ENCODE assay signal across 47 mouse cellular contexts in genomic region chr13:23906906-23907305, GRCm38 (mm10). TPM values are rescaled to one million over a fixed set of nuclear protein-coding genes. Genes with fewer than 3 reads are reported as not detected.
"Had no signal": no experiment of that assay in that cellular context is flagged by ENCODE, and none has a peak within 500 bp of the region (broad histone marks: within the 10 kb centered on the region; RNA-seq: fewer than 3 reads in every experiment).

No protein-coding gene starts in this region.

- H3K27ac ChIP-seq: limb, embryonic 10.5 days; limb, embryonic 12.5 days; limb, embryonic 13.5 days; limb, embryonic 15.5 days; liver, embryonic 12.5 days; liver, embryonic 13.5 days; liver, embryonic 14.5 days; liver, embryonic 15.5 days; lung, embryonic 15.5 days; macrophage; midbrain, embryonic 10.5 days; midbrain, embryonic 12.5 days; midbrain, embryonic 13.5 days; midbrain, embryonic 15.5 days; neural tube, embryonic 12.5 days had no signal

- H3K4me2 ChIP-seq: limb, embryonic 12.5 days; limb, embryonic 13.5 days; limb, embryonic 15.5 days; liver, embryonic 11.5 days; liver, embryonic 12.5 days; liver, embryonic 13.5 days; liver, embryonic 15.5 days; lung, embryonic 14.5 days; lung, embryonic 15.5 days; midbrain, embryonic 11.5 days; midbrain, embryonic 12.5 days; midbrain, embryonic 13.5 days; midbrain, embryonic 15.5 days; neural tube, embryonic 12.5 days had no signal

- H3K36me3 ChIP-seq: limb, embryonic 10.5 days; limb, embryonic 12.5 days; limb, embryonic 13.5 days; limb, embryonic 15.5 days; liver, embryonic 12.5 days; liver, embryonic 13.5 days; liver, embryonic 15.5 days; lung, embryonic 15.5 days; midbrain, embryonic 10.5 days; midbrain, embryonic 12.5 days; midbrain, embryonic 13.5 days; midbrain, embryonic 15.5 days; neural tube, embryonic 12.5 days had no signal

- H3K4me1 ChIP-seq: limb, embryonic 10.5 days; limb, embryonic 12.5 days; limb, embryonic 13.5 days; limb, embryonic 15.5 days; liver, embryonic 15.5 days; lung, embryonic 15.5 days; midbrain, embryonic 10.5 days; midbrain, embryonic 12.5 days; midbrain, embryonic 13.5 days; midbrain, embryonic 15.5 days; neural tube, embryonic 12.5 days had no signal

- H3K9ac ChIP-seq: limb, embryonic 12.5 days; limb, embryonic 13.5 days; limb, embryonic 15.5 days; liver, embryonic 12.5 days; liver, embryonic 13.5 days; liver, embryonic 14.5 days; liver, embryonic 15.5 days; liver, postnatal 0 days; lung, embryonic 14.5 days; lung, embryonic 15.5 days; midbrain, embryonic 12.5 days; midbrain, embryonic 13.5 days; midbrain, embryonic 15.5 days; neural tube, embryonic 12.5 days had no signal

- H3K4me3 ChIP-seq: limb, embryonic 10.5 days; limb, embryonic 12.5 days; limb, embryonic 13.5 days; limb, embryonic 15.5 days; liver, embryonic 12.5 days; liver, embryonic 13.5 days; liver, embryonic 15.5 days; lung, embryonic 15.5 days; megakaryocyte, embryonic 14.5 days; midbrain, embryonic 10.5 days; midbrain, embryonic 12.5 days; midbrain, embryonic 13.5 days; midbrain, embryonic 15.5 days; myocyte; neural tube, embryonic 12.5 days had no signal

- H3K9me3 ChIP-seq: limb, embryonic 10.5 days; limb, embryonic 12.5 days; limb, embryonic 13.5 days; limb, embryonic 15.5 days; liver, embryonic 12.5 days; liver, embryonic 13.5 days; liver, embryonic 15.5 days; lung, embryonic 15.5 days; megakaryocyte, embryonic 14.5 days; midbrain, embryonic 10.5 days; midbrain, embryonic 12.5 days; midbrain, embryonic 13.5 days; midbrain, embryonic 15.5 days; neural tube, embryonic 12.5 days had no signal

- DNase-seq: left cerebral cortex, postnatal 4 days; liver; liver, embryonic 13.5 days; liver, postnatal 0 days; lung, adult 18-20 months; lung, adult 2 months; lung, embryonic 14.5 days; lung, postnatal 10 days; lung, postnatal 14 days; lung, postnatal 36 days; lung, postnatal 4 days; midbrain, embryonic 14.5 days had no signal

- H3K27me3 ChIP-seq: limb, embryonic 12.5 days; limb, embryonic 13.5 days; limb, embryonic 15.5 days; liver, embryonic 12.5 days; liver, embryonic 13.5 days; liver, embryonic 15.5 days; lung, embryonic 15.5 days; megakaryocyte, embryonic 14.5 days; midbrain, embryonic 12.5 days; midbrain, embryonic 13.5 days; midbrain, embryonic 15.5 days; neural tube, embryonic 12.5 days had no signal

RNA-seq across cellular contexts. Expression of gene Slc17a4, which starts 7.9 kb away (rescaled TPM):
- total RNA-seq: left cerebral cortex, postnatal 10 days; left cerebral cortex, postnatal 14 days; left cerebral cortex, postnatal 25 days; left cerebral cortex, postnatal 36 days; left cerebral cortex, postnatal 4 days; megakaryocyte, adult 5-6 weeks; midbrain, postnatal 0 days; monocyte, adult 5-6 weeks had no signal
- polyA plus RNA-seq: limb, embryonic 10.5 days; limb, embryonic 11.5 days; limb, embryonic 12.5 days; limb, embryonic 13.5 days; limb, embryonic 14.5 days; limb, embryonic 15.5 days; liver, embryonic 11.5 days; liver, embryonic 12.5 days; lung, adult 2 months; lung, embryonic 14.5 days; lung, embryonic 15.5 days; lung, embryonic 16.5 days; lung, postnatal 0 days; macrophage; midbrain, embryonic 10.5 days; midbrain, embryonic 11.5 days; midbrain, embryonic 12.5 days; midbrain, embryonic 13.5 days; midbrain, embryonic 14.5 days; midbrain, embryonic 15.5 days; midbrain, embryonic 16.5 days; midbrain, postnatal 0 days had no signal

RNA-seq across cellular contexts. Expression of gene Hist1h2ba, which starts 27.1 kb away (rescaled TPM):
- total RNA-seq: left cerebral cortex, postnatal 10 days; left cerebral cortex, postnatal 14 days; left cerebral cortex, postnatal 25 days; left cerebral cortex, postnatal 36 days; left cerebral cortex, postnatal 4 days; liver, adult 2 months; megakaryocyte progenitor cell, adult 5-6 weeks; megakaryocyte, adult 5-6 weeks; megakaryocyte-erythroid progenitor cell, adult 5-6 weeks; midbrain, postnatal 0 days; monocyte, adult 5-6 weeks had no signal
- polyA plus RNA-seq: limb, embryonic 10.5 days; limb, embryonic 11.5 days; limb, embryonic 12.5 days; limb, embryonic 13.5 days; limb, embryonic 14.5 days; limb, embryonic 15.5 days; liver, adult 2 months; liver, embryonic 11.5 days; liver, embryonic 12.5 days; liver, embryonic 13.5 days; liver, embryonic 14.5 days; liver, embryonic 15.5 days; liver, embryonic 16.5 days; liver, postnatal 0 days; lung, adult 2 months; lung, embryonic 14.5 days; lung, embryonic 15.5 days; lung, embryonic 16.5 days; lung, postnatal 0 days; macrophage; midbrain, embryonic 10.5 days; midbrain, embryonic 11.5 days; midbrain, embryonic 12.5 days; midbrain, embryonic 13.5 days; midbrain, embryonic 14.5 days; midbrain, embryonic 15.5 days; midbrain, embryonic 16.5 days; midbrain, postnatal 0 days; myocyte; neural tube, embryonic 11.5 days; neural tube, embryonic 12.5 days had no signal

RNA-seq across cellular contexts. Expression of gene Hist1h2aa, which starts 27.4 kb away (rescaled TPM):
- total RNA-seq: left cerebral cortex, postnatal 10 days; left cerebral cortex, postnatal 14 days; left cerebral cortex, postnatal 25 days; left cerebral cortex, postnatal 36 days; left cerebral cortex, postnatal 4 days; liver, adult 2 months; megakaryocyte progenitor cell, adult 5-6 weeks; megakaryocyte, adult 5-6 weeks; megakaryocyte-erythroid progenitor cell, adult 5-6 weeks; midbrain, postnatal 0 days; monocyte, adult 5-6 weeks had no signal
- polyA plus RNA-seq: limb, embryonic 10.5 days; limb, embryonic 11.5 days; limb, embryonic 12.5 days; limb, embryonic 13.5 days; limb, embryonic 14.5 days; limb, embryonic 15.5 days; liver, adult 2 months; liver, embryonic 11.5 days; liver, embryonic 12.5 days; liver, embryonic 13.5 days; liver, embryonic 14.5 days; liver, embryonic 15.5 days; liver, embryonic 16.5 days; liver, postnatal 0 days; lung, adult 2 months; lung, embryonic 14.5 days; lung, embryonic 15.5 days; lung, embryonic 16.5 days; lung, postnatal 0 days; macrophage; midbrain, embryonic 10.5 days; midbrain, embryonic 11.5 days; midbrain, embryonic 12.5 days; midbrain, embryonic 13.5 days; midbrain, embryonic 14.5 days; midbrain, embryonic 15.5 days; midbrain, embryonic 16.5 days; midbrain, postnatal 0 days; myocyte; neural tube, embryonic 11.5 days; neural tube, embryonic 12.5 days had no signal

RNA-seq across cellular contexts. Expression of gene Slc17a1, which starts 39.4 kb away (rescaled TPM):
- total RNA-seq: left cerebral cortex, postnatal 10 days; left cerebral cortex, postnatal 14 days; left cerebral cortex, postnatal 25 days; left cerebral cortex, postnatal 36 days; left cerebral cortex, postnatal 4 days; megakaryocyte progenitor cell, adult 5-6 weeks; megakaryocyte, adult 5-6 weeks; megakaryocyte-erythroid progenitor cell, adult 5-6 weeks; midbrain, postnatal 0 days; monocyte, adult 5-6 weeks had no signal
- polyA plus RNA-seq: limb, embryonic 10.5 days; limb, embryonic 11.5 days; limb, embryonic 12.5 days; limb, embryonic 13.5 days; limb, embryonic 15.5 days; liver, embryonic 11.5 days; liver, embryonic 12.5 days; lung, adult 2 months; lung, embryonic 14.5 days; lung, embryonic 16.5 days; lung, postnatal 0 days; macrophage; midbrain, embryonic 10.5 days; midbrain, embryonic 12.5 days; midbrain, embryonic 14.5 days; midbrain, embryonic 15.5 days; midbrain, embryonic 16.5 days; midbrain, postnatal 0 days; myocyte; neural tube, embryonic 11.5 days; neural tube, embryonic 12.5 days had no signal
